Mouse (Mus musculus) central nervous system, embryonic 14 days (tissue): Measurements from ENCODE around the gene Rimklb. TPM values are rescaled to one million over a fixed set of nuclear protein-coding genes. Genes with fewer than 3 reads are reported as not detected.

ENCODE experiments used
- polyA plus RNA-seq: library from polyadenylated mRNA; depleted of rRNA; stranded (reverse); fragments of >200 nt; gene quantifications from 2 replicates; pipeline ENCODE4 v1.2.3, GENCODE M21; 2012; rRNA removed

Rimklb gene
- polyA plus RNA-seq = 161 and 214 TPM in 2 replicates

DNA sequence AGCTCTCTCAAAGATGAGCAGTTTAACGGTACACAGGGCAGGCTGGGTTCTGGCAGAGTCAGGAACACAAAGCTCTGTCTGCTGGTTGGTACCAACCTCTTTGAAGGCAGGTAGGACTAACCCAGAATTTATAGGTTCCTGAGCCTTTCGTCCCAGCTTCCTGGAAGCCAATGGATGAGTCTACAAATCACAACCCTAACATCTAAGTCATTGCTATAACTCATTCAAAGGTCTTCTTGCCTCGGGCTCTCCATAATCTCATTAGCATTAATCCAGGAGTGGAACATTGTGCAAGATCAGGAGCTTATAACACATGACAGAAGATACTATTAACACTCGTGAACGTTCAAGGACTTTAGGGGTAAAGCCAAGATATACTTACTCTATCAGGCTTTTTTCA, at the start of gene Rimklb:
Rimklb (minus strand) TSS at position 101 of the 400 bp plus-strand sequence.

DNA sequence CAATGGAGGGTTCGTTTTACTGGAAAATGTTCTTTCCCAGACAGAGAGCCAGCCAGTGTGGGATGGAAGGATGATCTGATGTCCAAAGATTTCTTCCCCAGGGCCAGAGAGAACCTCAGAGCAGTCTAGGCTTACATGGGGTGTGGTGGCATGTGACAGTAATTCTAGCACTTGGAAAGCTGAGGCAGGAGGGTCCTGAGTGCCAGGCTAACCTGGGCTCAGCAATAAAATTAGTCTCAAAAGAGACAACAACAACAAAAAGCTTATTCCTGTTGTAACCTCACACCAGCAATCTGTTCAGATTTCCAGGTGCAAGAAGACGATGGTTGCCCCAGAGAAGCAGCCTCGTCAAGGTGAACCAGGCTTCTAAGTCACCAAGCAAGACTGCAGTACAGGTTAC, 7.0 kb upstream of the Rimklb start, which contains the start of gene Mfap5:
Mfap5 (plus strand) TSS at position 301 of the 400 bp plus-strand sequence.

Other genes with a start within 250 kb of the Rimklb start
- gene Klrg1, start 215.9 kb downstream of the Rimklb start, polyA plus RNA-seq = 0.41 and 0.43 TPM in 2 replicates
- 46.6 and 48.1 TPM in 2 replicates for gene M6pr, start 190.0 kb downstream of the Rimklb start, polyA plus RNA-seq
- 122 and 147 TPM in 2 replicates for gene Phc1, start 158.2 kb downstream of the Rimklb start, polyA plus RNA-seq
- 2.2 and 9.8 TPM in 2 replicates for gene Mfap5, start 7.1 kb upstream of the Rimklb start, polyA plus RNA-seq
- gene Aicda, start 55.0 kb upstream of the Rimklb start, polyA plus RNA-seq = 0.33 and 0.45 TPM in 2 replicates
- 5.1 and 5.6 TPM in 2 replicates for gene Apobec1, start 103.7 kb upstream of the Rimklb start, polyA plus RNA-seq
- 0.04 TPM in 1 of 2 replicates, not detected in the other for gene Gdf3, start 111.3 kb upstream of the Rimklb start, polyA plus RNA-seq
- gene Dppa3, start 127.6 kb upstream of the Rimklb start, polyA plus RNA-seq = not detected in 2 replicates
- 0.26 and 0.27 TPM in 2 replicates for gene Nanog, start 208.7 kb upstream of the Rimklb start, polyA plus RNA-seq